Mouse (Mus musculus): Measurements from ENCODE around the gene Lrp1. TPM values are rescaled to one million over a fixed set of nuclear protein-coding genes. Genes with fewer than 3 reads are reported as not detected.
A peak's percentile ranks its signal among the peaks of the same experiment; 100 is the strongest.

Gene Lrp1
- polyA plus RNA-seq, 2 experiments = 146 to 261 TPM

DNA sequence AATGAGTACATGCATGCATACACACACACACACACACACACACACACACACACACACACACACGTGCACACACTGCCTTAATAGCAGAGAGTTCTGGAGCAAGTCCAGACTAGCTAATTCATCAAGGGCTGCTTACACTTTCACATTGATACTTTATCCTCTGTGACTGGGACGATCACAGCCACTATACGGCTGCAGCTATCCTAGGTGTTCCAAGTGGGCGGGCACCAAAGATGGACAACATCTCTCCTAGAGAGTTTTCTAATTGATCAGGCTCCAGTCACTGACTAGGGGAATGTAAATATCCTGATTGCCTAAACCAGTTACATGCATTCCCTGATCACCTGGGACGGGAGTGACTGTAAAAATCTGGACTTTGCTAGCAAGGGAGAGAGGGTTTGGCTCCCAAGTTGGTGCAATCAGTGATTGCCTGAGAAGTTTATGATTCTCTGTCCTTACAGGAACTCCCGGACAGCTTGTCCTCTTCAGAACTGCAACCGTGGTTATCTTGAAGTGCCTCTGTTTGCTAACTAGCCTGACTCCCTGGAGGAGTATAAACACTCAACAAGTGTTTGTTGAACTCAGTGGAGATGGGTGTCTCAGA, 11.8 kb upstream of the Lrp1 start:
- WGBS = 58% methylated on average over 7 of the region's 7 CpGs
- Histone ChIP-seq H3K9ac (ENCODE audit: low read depth, low read length, severe bottlenecking) (no peak overlapping the region), H3K36me3 (ENCODE audit: control insufficient read depth, insufficient read depth, low read length) (no peaks in the 10 kb centered on the region), H3K27me3 (ENCODE audit: control insufficient read depth, insufficient read depth, low read length) (no peaks in the 10 kb centered on the region), H3K4me1 (ENCODE audit: control insufficient read depth, insufficient read depth, low read length) (no peaks in the 10 kb centered on the region), H3K4me2 (replicated peaks; ENCODE audit: low read depth, low read length, severe bottlenecking) (no peak overlapping the region), H3K27ac (replicated peaks; ENCODE audit: low read depth, low read length) (no peak overlapping the region), H3K9me3 (ENCODE audit: control insufficient read depth, low read length) (no peaks in the 10 kb centered on the region), H3K4me3 (replicated peaks; ENCODE audit: low read length) (no peak overlapping the region)
- DNase-seq (ENCODE audit: low spot score) = no peak
- no peak for ATAC-seq (ENCODE audit: low FRiP score, low read depth)
- no peak for TF ChIP-seq POLR2A (IDR thresholded peaks at IDR 0.05; ENCODE audit: borderline replicate concordance, extremely low read depth, insufficient read depth, insufficient read length)

DNA sequence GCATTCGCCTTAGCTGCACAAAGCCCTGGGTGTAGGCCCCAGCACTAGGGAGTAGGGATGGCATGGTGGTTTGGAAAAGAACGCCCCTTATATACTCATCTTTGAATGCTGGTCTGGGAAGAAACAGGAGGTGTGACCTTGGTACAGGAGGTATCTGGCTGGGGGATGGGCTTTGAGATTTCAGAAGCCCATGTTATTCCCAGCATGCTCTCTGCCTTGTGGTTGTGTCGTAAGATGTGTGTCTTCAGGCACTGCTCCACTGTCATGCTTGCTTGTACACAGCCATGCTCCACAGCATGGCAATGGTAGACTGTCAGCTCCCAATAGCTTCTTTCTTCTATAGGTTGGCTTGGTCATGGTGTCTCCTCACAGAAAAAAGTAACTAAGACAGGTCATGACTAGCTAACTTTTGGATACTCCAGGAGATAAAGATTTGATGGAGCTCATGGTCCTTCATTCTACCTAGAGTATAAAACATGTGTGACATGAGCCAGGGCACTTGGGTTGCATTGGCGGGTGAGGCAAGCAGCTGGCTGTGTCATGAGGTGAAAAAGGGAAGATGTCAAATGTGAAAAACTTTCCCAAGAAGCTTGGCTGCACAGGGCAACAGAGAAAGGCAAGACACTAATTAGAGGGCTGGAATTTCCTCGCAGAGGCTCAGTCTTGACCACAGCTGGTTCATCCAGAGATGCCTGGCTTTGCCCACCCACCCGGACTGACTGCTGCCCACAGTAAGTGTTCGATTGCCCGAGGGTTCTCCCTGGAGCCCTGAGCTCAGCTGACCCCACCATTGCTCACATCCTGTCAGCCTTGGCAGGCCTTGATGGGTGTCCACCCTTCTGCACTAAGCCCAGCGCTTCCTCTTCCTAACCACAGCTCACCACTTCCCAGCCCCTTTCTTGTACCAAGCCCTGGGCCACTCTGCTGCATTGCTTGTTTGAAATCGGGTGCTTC, 10.6 kb upstream of the Lrp1 start:
- DNase-seq (ENCODE audit: low spot score) (no peak), ATAC-seq (ENCODE audit: low FRiP score, low read depth) (no peak)
- Histone ChIP-seq H3K4me2 (replicated peaks; ENCODE audit: low read depth, low read length, severe bottlenecking) (no peak overlapping the region), H3K27me3 (ENCODE audit: control insufficient read depth, insufficient read depth, low read length) (no peaks in the 10 kb centered on the region), H3K27ac (replicated peaks; ENCODE audit: low read depth, low read length) (no peak overlapping the region), H3K36me3 (ENCODE audit: control insufficient read depth, insufficient read depth, low read length) (no peaks in the 10 kb centered on the region), H3K4me1 (ENCODE audit: control insufficient read depth, insufficient read depth, low read length) (no peaks in the 10 kb centered on the region), H3K9me3 (ENCODE audit: control insufficient read depth, low read length) (peaks cover 3% of the 10 kb centered on the region), H3K9ac (ENCODE audit: low read depth, low read length, severe bottlenecking) (no peak overlapping the region), H3K4me3 (replicated peaks; ENCODE audit: low read length) (no peak overlapping the region)
- no peak for TF ChIP-seq POLR2A (IDR thresholded peaks at IDR 0.05; ENCODE audit: borderline replicate concordance, extremely low read depth, insufficient read depth, insufficient read length)
- 70% methylated on average over 10 of the region's 10 CpGs for WGBS

- Histone ChIP-seq H3K36me3 (ENCODE audit: control insufficient read depth, insufficient read depth, low read length) (no peaks in the 10 kb centered on the region), H3K4me2 (replicated peaks; ENCODE audit: low read depth, low read length, severe bottlenecking) (no peak overlapping the region), H3K9ac (ENCODE audit: low read depth, low read length, severe bottlenecking) (no peak overlapping the region), H3K27ac (replicated peaks; ENCODE audit: low read depth, low read length) (no peak overlapping the region), H3K4me1 (ENCODE audit: control insufficient read depth, insufficient read depth, low read length) (no peaks in the 10 kb centered on the region), H3K4me3 (replicated peaks; ENCODE audit: low read length) (no peak overlapping the region), H3K9me3 (ENCODE audit: control insufficient read depth, low read length) (peaks cover 10% of the 10 kb centered on the region), H3K27me3 (ENCODE audit: control insufficient read depth, insufficient read depth, low read length) (no peaks in the 10 kb centered on the region)
- ATAC-seq (ENCODE audit: low FRiP score, low read depth) (no peak), DNase-seq (ENCODE audit: low spot score) (no peak)
- WGBS = 90% methylated on average over 3 of the region's 3 CpGs
- no peak for TF ChIP-seq POLR2A (IDR thresholded peaks at IDR 0.05; ENCODE audit: borderline replicate concordance, extremely low read depth, insufficient read depth, insufficient read length)
Observed at GRCm38 (mm10) chr10:127626433-127626832, 5.5 kb upstream of the Lrp1 start.

- H3K27ac ChIP-seq (replicated peaks; ENCODE audit: low read depth, low read length) = no peak overlapping the region
- H3K36me3 ChIP-seq (ENCODE audit: control insufficient read depth, insufficient read depth, low read length) = no peaks in the 10 kb centered on the region
- WGBS = 93% methylated on average over 6 of the region's 6 CpGs
- no peaks in the 10 kb centered on the region for H3K27me3 ChIP-seq (ENCODE audit: control insufficient read depth, insufficient read depth, low read length)
- ATAC-seq (ENCODE audit: low FRiP score, low read depth) (no peak), DNase-seq (ENCODE audit: low spot score) (no peak)
- peaks cover 9% of the 10 kb centered on the region for H3K4me1 ChIP-seq (ENCODE audit: control insufficient read depth, insufficient read depth, low read length)
- no peak overlapping the region for H3K4me2 ChIP-seq (replicated peaks; ENCODE audit: low read depth, low read length, severe bottlenecking)
- no peak for TF ChIP-seq POLR2A (IDR thresholded peaks at IDR 0.05; ENCODE audit: borderline replicate concordance, extremely low read depth, insufficient read depth, insufficient read length)
- no peak overlapping the region for H3K4me3 ChIP-seq (replicated peaks; ENCODE audit: low read length)
- H3K9me3 ChIP-seq (ENCODE audit: control insufficient read depth, low read length) = peaks cover 10% of the 10 kb centered on the region
- H3K9ac ChIP-seq (ENCODE audit: low read depth, low read length, severe bottlenecking) = no peak overlapping the region
Observed at GRCm38 (mm10) chr10:127623439-127624216, 2.7 kb upstream of the Lrp1 start.

DNA sequence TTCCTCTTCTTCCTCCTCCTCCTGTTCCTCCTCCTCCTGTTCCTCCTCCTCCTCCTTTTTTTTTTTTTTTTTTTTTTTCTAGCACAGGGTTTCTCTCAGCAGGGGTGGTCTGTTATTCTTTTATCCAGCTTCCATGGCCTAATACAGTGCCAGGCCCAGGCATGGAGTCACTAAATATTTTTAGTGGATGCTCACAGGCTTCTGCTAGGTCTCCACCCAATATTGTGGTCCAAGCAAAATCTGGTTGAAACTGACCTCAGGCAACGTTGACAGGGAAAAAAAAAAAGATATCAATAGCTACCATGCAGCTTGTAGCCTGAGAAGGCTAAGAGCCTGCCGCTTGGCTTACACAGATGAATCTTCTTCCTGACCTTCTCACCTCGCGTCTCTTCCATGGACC, 1.7 kb upstream of the Lrp1 start:
- no peak for TF ChIP-seq POLR2A (IDR thresholded peaks at IDR 0.05; ENCODE audit: borderline replicate concordance, extremely low read depth, insufficient read depth, insufficient read length)
- DNase-seq (ENCODE audit: low spot score) (no peak), ATAC-seq (ENCODE audit: low FRiP score, low read depth) (no peak)
- Histone ChIP-seq H3K4me2 (replicated peaks; ENCODE audit: low read depth, low read length, severe bottlenecking) (0 out of 2 replicates have a peak overlapping the region, but pooled peaks have one; percentile 90), H3K36me3 (ENCODE audit: control insufficient read depth, insufficient read depth, low read length) (no peaks in the 10 kb centered on the region), H3K9ac (ENCODE audit: low read depth, low read length, severe bottlenecking) (no peak overlapping the region), H3K9me3 (ENCODE audit: control insufficient read depth, low read length) (peaks cover 10% of the 10 kb centered on the region), H3K4me3 (replicated peaks; ENCODE audit: low read length) (no peak overlapping the region), H3K4me1 (ENCODE audit: control insufficient read depth, insufficient read depth, low read length) (peaks cover 19% of the 10 kb centered on the region), H3K27me3 (ENCODE audit: control insufficient read depth, insufficient read depth, low read length) (no peaks in the 10 kb centered on the region), H3K27ac (replicated peaks; ENCODE audit: low read depth, low read length) (no peak overlapping the region)
- 70% methylated on average over 4 of the region's 4 CpGs for WGBS
